Mouse (Mus musculus) intestine, postnatal 0 days (tissue): ENCODE results near the gene Cd82. TPM values are rescaled to one million over a fixed set of nuclear protein-coding genes. Genes with fewer than 3 reads are reported as not detected.

Experiments
- ATAC-seq: fragments of 200-750 bp; cut with Nextera tagmentation; 2 replicates; pipeline ENCODE4 v1.8.0; 2017; ENCODE audit warnings: mild to moderate bottlenecking, moderate TSS enrichment, moderate library complexity
- H3K27ac ChIP-seq: fragments of 300-500 bp; sonication (generic); 2 replicates; pipeline ENCODE4 v1.5.1; 2014; ENCODE audit warnings: mild to moderate bottlenecking, low read depth, low read length, moderate library complexity
- H3K27me3 ChIP-seq: fragments of 300-500 bp; sonication (generic); replicated peaks from 2 replicates; pipeline ENCODE4 v1.6.1; 2014; ENCODE audit warnings: low read length, mixed read lengths; ENCODE audit not compliant: control insufficient read depth, insufficient read depth
- H3K36me3 ChIP-seq: fragments of 300-500 bp; sonication (generic); 2 replicates; pipeline ENCODE4 v1.6.1; 2014; ENCODE audit warnings: mild to moderate bottlenecking, moderate library complexity; ENCODE audit not compliant: control insufficient read depth, insufficient read depth
- H3K4me1 ChIP-seq: fragments of 300-500 bp; sonication (generic); replicated peaks from 2 replicates; pipeline ENCODE4 v1.6.1; 2014; ENCODE audit warnings: antibody characterized with exemption, low read length, mixed read lengths; ENCODE audit not compliant: control insufficient read depth, insufficient read depth
- H3K4me2 ChIP-seq: fragments of 300-500 bp; sonication (generic); replicated peaks from 2 replicates; pipeline ENCODE4 v1.6.1; 2014; ENCODE audit warnings: low read depth, mild to moderate bottlenecking, moderate library complexity
- H3K4me3 ChIP-seq: fragments of 300-500 bp; sonication (generic); 2 replicates; pipeline ENCODE4 v1.5.1; 2014; ENCODE audit warnings: low read depth, low read length
- H3K9ac ChIP-seq: fragments of 300-500 bp; sonication (generic); 2 replicates; pipeline ENCODE4 v1.6.1; 2014; ENCODE audit warnings: mild to moderate bottlenecking, low read depth, low read length
- H3K9me3 ChIP-seq: fragments of 300-500 bp; sonication (generic); 2 replicates; pipeline ENCODE4 v1.6.1; 2016; ENCODE audit warnings: mixed run types; ENCODE audit not compliant: control insufficient read depth
- CTCF ChIP-seq: sonication (generic); IDR thresholded peaks from 2 replicates; pipeline ENCODE4 v1.5.1; 2016; ENCODE audit warnings: low read depth, mild to moderate bottlenecking, control low read depth, antibody characterized with exemption, moderate library complexity
- WGBS: fragments of 180-500 bp; shearing (Covaris S2); extraction: QIAGEN DNeasy Blood & Tissue Kit; methylation state at CpG from one replicate; pipeline ENCODE4 v1.1.7; 2014; 5-methylcytosine and 5-hydroxymethylcytosine counted together
- polyA plus RNA-seq: library from polyadenylated mRNA; unstranded; fragments of >200 nt; fragmentation: Nextera tagmentation; extraction: Ambion mirVana; gene quantifications from 2 replicates; pipeline ENCODE4 v1.2.1, GENCODE M21; 2015

Gene Cd82
- polyA plus RNA-seq, 1 experiment from 2014 or later = 184 TPM

GRCm38 (mm10) chr2:93460786-93461469 is 2.0 kb downstream of the Cd82 start:
- Histone ChIP-seq H3K4me2 (peak overlapping the region; percentile 69), H3K4me1 (peaks cover 18% of the 10 kb centered on the region), H3K36me3 (no peaks in the 10 kb centered on the region), H3K9me3 (no peaks in the 10 kb centered on the region), H3K9ac (peak overlapping the region; percentile 67), H3K27ac (no peak overlapping the region), H3K4me3 (peak overlapping the region; percentile 59), H3K27me3 (no peaks in the 10 kb centered on the region)
- 75% methylated on average over 6 of the region's 6 CpGs for WGBS
- no peak for TF ChIP-seq CTCF
- no peak for ATAC-seq

GRCm38 (mm10) chr2:93459208-93459920 is 3.6 kb downstream of the Cd82 start:
- H3K27me3 ChIP-seq = no peaks in the 10 kb centered on the region
- H3K4me1 ChIP-seq = peaks cover 28% of the 10 kb centered on the region
- ATAC-seq = no peak
- H3K9ac ChIP-seq = 0 out of 2 replicates have a peak overlapping the region, but pooled peaks have one; percentile 23
- WGBS = 63% methylated on average over 7 of the region's 7 CpGs
- H3K36me3 ChIP-seq = no peaks in the 10 kb centered on the region
- no peak for TF ChIP-seq CTCF
- no peaks in the 10 kb centered on the region for H3K9me3 ChIP-seq
- no peak overlapping the region; the same call in 1 of the 2 replicates for H3K4me3 ChIP-seq
- H3K27ac ChIP-seq = peak overlapping the region; percentile 83
- peak overlapping the region; percentile 69 for H3K4me2 ChIP-seq

DNA sequence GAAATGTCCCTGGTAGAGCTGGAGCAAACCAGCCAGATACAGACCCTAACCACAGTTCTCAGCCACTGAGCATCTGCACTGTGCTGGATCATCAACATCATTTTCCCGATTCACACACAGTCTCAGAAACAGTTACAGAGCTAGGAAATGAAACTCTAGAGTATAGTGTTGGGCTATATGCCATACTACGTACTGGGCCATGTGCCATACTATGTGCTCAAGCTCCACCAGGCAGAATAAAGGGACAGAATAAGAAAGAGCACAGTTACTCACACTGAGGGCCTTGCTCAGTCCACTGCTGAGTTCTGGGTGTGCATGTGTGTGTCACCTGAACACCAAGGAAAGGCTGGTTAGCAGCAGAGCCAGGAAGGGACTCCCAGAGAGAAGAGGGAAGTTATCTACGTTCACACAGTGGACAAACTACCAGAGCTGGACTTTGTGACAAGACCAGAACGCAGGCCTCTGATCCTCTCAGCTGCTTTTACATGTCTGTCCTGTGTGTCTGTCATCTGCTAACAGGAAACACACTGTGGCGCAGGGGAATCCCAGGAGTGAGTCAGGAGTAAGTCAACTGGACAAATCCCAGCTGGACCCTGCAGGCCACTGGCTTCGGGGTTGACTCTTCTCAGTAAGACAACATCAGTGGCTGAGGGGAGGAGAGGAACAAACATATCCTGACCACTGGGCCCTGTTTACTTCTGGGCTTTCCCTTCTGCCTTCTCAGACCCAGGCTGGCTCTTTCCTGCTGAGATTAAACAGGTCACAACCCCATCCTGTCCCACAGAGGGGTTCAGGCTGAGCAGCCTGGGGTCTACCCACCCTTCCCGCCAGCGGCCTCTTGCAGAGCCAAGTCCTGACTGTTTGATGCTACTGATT is 4.4 kb downstream of the Cd82 start:
- H3K36me3 ChIP-seq = no peaks in the 10 kb centered on the region
- no peak for ATAC-seq
- H3K4me2 ChIP-seq = peak overlapping the region; percentile 69
- peaks cover 32% of the 10 kb centered on the region for H3K4me1 ChIP-seq
- no peaks in the 10 kb centered on the region for H3K9me3 ChIP-seq
- 0 out of 2 replicates have a peak overlapping the region, but pooled peaks have one; percentile 19 for H3K9ac ChIP-seq
- 41% methylated on average over 8 of the region's 8 CpGs for WGBS
- no peaks in the 10 kb centered on the region for H3K27me3 ChIP-seq
- peak overlapping the region; percentile 83 for H3K27ac ChIP-seq
- H3K4me3 ChIP-seq = no peak overlapping the region; the same call in 1 of the 2 replicates
- no peak for TF ChIP-seq CTCF

DNA sequence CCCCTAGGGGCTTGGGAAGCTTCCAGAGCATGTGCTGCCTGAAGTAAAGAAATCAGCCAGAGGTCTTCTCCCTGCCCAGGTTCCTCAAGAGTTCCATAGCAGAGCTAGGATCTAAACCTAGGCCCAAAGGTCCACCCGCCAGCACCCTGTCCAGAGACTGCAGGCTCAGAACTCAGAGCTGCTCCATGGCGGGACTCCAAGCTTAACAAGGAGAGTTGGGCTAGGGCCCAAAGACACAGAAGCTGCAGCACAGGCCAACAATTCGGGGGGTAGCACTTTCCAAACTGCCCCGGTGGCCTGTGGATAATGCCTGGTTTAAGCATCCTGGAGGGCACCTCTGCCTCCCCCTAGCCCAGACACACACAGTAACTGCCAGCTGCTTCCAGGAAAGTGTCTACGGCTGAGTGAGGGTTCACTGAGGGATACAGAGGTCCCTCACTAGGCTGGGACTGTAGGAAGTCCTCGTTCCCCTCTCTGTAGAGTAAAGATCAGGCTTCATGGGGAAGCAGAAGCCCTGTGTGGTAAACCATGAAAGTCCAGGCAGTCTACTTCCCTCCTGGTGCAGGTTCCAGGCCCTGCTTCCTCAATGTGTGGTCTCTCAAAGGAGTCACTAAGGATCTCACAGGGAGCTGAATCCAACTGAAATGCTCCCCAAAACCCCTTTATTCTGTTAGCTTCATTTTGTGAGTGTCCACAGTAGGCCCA is 5.4 kb downstream of the Cd82 start:
- H3K36me3 ChIP-seq = no peaks in the 10 kb centered on the region
- H3K9ac ChIP-seq = no peak overlapping the region
- H3K4me2 ChIP-seq = no peak overlapping the region
- H3K27me3 ChIP-seq = no peaks in the 10 kb centered on the region
- peak overlapping the region; percentile 83; the same call in 1 of the 2 replicates for H3K27ac ChIP-seq
- peaks cover 32% of the 10 kb centered on the region for H3K4me1 ChIP-seq
- TF ChIP-seq CTCF = no peak
- WGBS = 69% methylated on average over 6 of the region's 6 CpGs
- no peak for ATAC-seq
- H3K9me3 ChIP-seq = no peaks in the 10 kb centered on the region
- H3K4me3 ChIP-seq = no peak overlapping the region

DNA sequence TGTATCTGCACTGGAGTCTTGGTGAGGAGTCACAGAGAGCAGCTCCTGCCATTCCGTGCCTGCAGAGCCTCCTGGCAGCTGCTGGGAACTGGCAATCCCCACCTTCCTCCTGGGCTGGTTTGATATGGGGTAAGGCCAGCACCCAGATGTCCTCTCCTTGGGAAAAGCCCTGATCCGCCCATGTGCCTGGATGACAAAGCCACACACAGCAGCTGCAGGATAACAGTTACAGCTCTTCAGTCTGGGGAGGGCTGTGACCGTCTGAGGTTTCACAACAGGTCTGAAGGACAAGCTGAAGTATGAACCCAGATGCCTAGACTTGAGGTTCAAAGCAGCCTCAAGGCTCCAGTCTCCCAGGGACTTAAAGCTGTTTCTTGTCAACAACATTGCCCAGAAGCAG is 6.8 kb downstream of the Cd82 start:
- peak overlapping the region; percentile 57; the same call in 1 of the 2 replicates for H3K27ac ChIP-seq
- WGBS = 39% methylated on average over 3 of the region's 3 CpGs
- H3K4me1 ChIP-seq = peaks cover 43% of the 10 kb centered on the region
- no peak overlapping the region for H3K4me2 ChIP-seq
- H3K36me3 ChIP-seq = no peaks in the 10 kb centered on the region
- H3K27me3 ChIP-seq = no peaks in the 10 kb centered on the region
- ATAC-seq = no peak
- no peak overlapping the region for H3K4me3 ChIP-seq
- 0 out of 2 replicates have a peak overlapping the region, but pooled peaks have one; percentile 1 for H3K9ac ChIP-seq
- TF ChIP-seq CTCF = no peak
- no peaks in the 10 kb centered on the region for H3K9me3 ChIP-seq
